8 mouse cellular contexts compared by ENCODE assay signal in genomic region chr7:144940003-144940571, GRCm38 (mm10). TPM values are rescaled to one million over a fixed set of nuclear protein-coding genes. Genes with fewer than 3 reads are reported as not detected.
A peak's percentile ranks its signal among the peaks of the same experiment; 100 is the strongest.
DNase-seq lines count a peak whose midpoint lies in the region; ATAC-seq and TF ChIP-seq lines count a peak whose summit lies in the region.

No protein-coding gene starts in this region.

- peak overlapping the region; percentile 35; the same call in 1 of the 2 replicates for H3K9ac ChIP-seq in forebrain, embryonic 14.5 days (ENCODE audit: low read length)
- H3K9ac ChIP-seq in intestine, embryonic 14.5 days (ENCODE audit: low read length): peak overlapping the region; percentile 29

- H3K27me3 ChIP-seq in forebrain, embryonic 14.5 days (replicated peaks; ENCODE audit: control insufficient read depth, insufficient read depth, low read length): peaks cover 31% of the 10 kb centered on the region
- H3K27me3 ChIP-seq in intestine, embryonic 14.5 days (replicated peaks; ENCODE audit: control insufficient read depth, insufficient read depth, low read length): peaks cover 6% of the 10 kb centered on the region

- H3K4me2 ChIP-seq in forebrain, embryonic 14.5 days (ENCODE audit: low read length): peak overlapping the region; percentile 98
- peak overlapping the region; percentile 91 for H3K4me2 ChIP-seq in intestine, embryonic 14.5 days (ENCODE audit: low read length)

- WGBS in lung, adult 2 months: 1% methylated on average over 22 of the region's 22 CpGs
- under 1% methylated on average over 22 of the region's 22 CpGs for WGBS in forebrain, embryonic 14.5 days
- 0% methylated on average over 22 of the region's 22 CpGs for WGBS in intestine, embryonic 14.5 days

- peaks cover 6% of the 10 kb centered on the region for H3K4me1 ChIP-seq in lung, adult 2 months (ENCODE audit: control insufficient read depth, insufficient read depth, low read length)
- H3K4me1 ChIP-seq in forebrain, embryonic 14.5 days (ENCODE audit: control insufficient read depth, insufficient read depth, low read length): peaks cover 26% of the 10 kb centered on the region
- peaks cover 29% of the 10 kb centered on the region for H3K4me1 ChIP-seq in intestine, embryonic 14.5 days (replicated peaks; ENCODE audit: control insufficient read depth, insufficient read depth, low read length)

- peak overlapping the region; percentile 70 for H3K27ac ChIP-seq in forebrain, embryonic 14.5 days (ENCODE audit: low read depth, low read length)
- peak overlapping the region; percentile 16 for H3K27ac ChIP-seq in intestine, embryonic 14.5 days (ENCODE audit: low read depth)

- no peak for TF ChIP-seq POLR2A in lung, adult 2 months (IDR thresholded peaks at IDR 0.05; ENCODE audit: borderline replicate concordance, extremely low read depth, low read depth, low read length)

- peak; percentile 47 for DNase-seq in lung, adult 2 months
- no peak for DNase-seq in lung, postnatal 25 days (ENCODE audit: low spot score)
- peak; percentile 55 for DNase-seq in forebrain, embryonic 14.5 days (ENCODE audit: low spot score)
- peak; percentile 77 for DNase-seq in intestine, embryonic 14.5 days (ENCODE audit: low spot score)
- peak; percentile 40 for DNase-seq in lung, postnatal 10 days
- DNase-seq in frontal cortex, postnatal 10 days (ENCODE audit: low spot score in 2 of 2): no peak
- DNase-seq in spleen, postnatal 10 days (ENCODE audit: low spot score in 2 of 2): no peak
- no peak for DNase-seq in urinary bladder, postnatal 10 days (ENCODE audit: low spot score)

- no peaks in the 10 kb centered on the region for H3K9me3 ChIP-seq in forebrain, embryonic 14.5 days (replicated peaks; ENCODE audit: control insufficient read depth, low read length)
- no peaks in the 10 kb centered on the region for H3K9me3 ChIP-seq in intestine, embryonic 14.5 days (ENCODE audit: control insufficient read depth, low read length)

- 0 out of 2 replicates have a peak, but pooled peaks have one; percentile 18 for ATAC-seq in forebrain, embryonic 14.5 days
- ATAC-seq in intestine, embryonic 14.5 days (replicated peaks; ENCODE audit: low FRiP score, low TSS enrichment, low read depth): no peak

- H3K4me3 ChIP-seq in lung, adult 2 months (replicated peaks; ENCODE audit: extremely low read depth, low read depth, low read length): peak overlapping the region; percentile 57
- H3K4me3 ChIP-seq in forebrain, embryonic 14.5 days (ENCODE audit: low read depth, low read length): peak overlapping the region; percentile 58
- H3K4me3 ChIP-seq in intestine, embryonic 14.5 days (ENCODE audit: low read depth, low read length): peak overlapping the region; percentile 44

- H3K36me3 ChIP-seq in forebrain, embryonic 14.5 days (ENCODE audit: control insufficient read depth, insufficient read depth, low read length): peaks cover 6% of the 10 kb centered on the region; the same call in 1 of the 2 replicates
- peaks cover 17% of the 10 kb centered on the region for H3K36me3 ChIP-seq in intestine, embryonic 14.5 days (ENCODE audit: control insufficient read depth, insufficient read depth, low read length)

- TF ChIP-seq CTCF in lung, adult 2 months (IDR thresholded peaks at IDR 0.05; ENCODE audit: insufficient read depth, low read length): no peak

RNA-seq across cellular contexts. Expression of gene Ccnd1, which starts 0.4 kb away (rescaled TPM):
- polyA plus RNA-seq in lung, adult 2 months (2012; rRNA removed): 106 and 138 TPM in 2 replicates
- polyA plus RNA-seq in forebrain, embryonic 14.5 days (2014; fragmentation: Nextera tagmentation; extraction: Ambion mirVana): 60.8 and 70.3 TPM in 2 replicates
- polyA plus RNA-seq in intestine, embryonic 14.5 days (2014; fragmentation: Nextera tagmentation; extraction: Ambion mirVana): 83.8 and 94.8 TPM in 2 replicates

RNA-seq across cellular contexts. Expression of gene LTO1, which starts 25.2 kb away (rescaled TPM):
- polyA plus RNA-seq in lung, adult 2 months (2012; rRNA removed): 13.5 and 17.7 TPM in 2 replicates
- polyA plus RNA-seq in forebrain, embryonic 14.5 days (2014; fragmentation: Nextera tagmentation; extraction: Ambion mirVana): 26.7 and 27.8 TPM in 2 replicates
- 19.0 and 19.1 TPM in 2 replicates for polyA plus RNA-seq in intestine, embryonic 14.5 days (2014; fragmentation: Nextera tagmentation; extraction: Ambion mirVana)

RNA-seq across cellular contexts. Expression of gene Fgf15, which starts 43.8 kb away (rescaled TPM):
- polyA plus RNA-seq in lung, adult 2 months (2012; rRNA removed): not detected in 2 replicates
- 28.1 and 36.3 TPM in 2 replicates for polyA plus RNA-seq in forebrain, embryonic 14.5 days (2014; fragmentation: Nextera tagmentation; extraction: Ambion mirVana)
- polyA plus RNA-seq in intestine, embryonic 14.5 days (2014; fragmentation: Nextera tagmentation; extraction: Ambion mirVana): not detected in 2 replicates

Comparison
In these comparisons a context has a peak if more than half of its experiments do, and no peak if none do; other contexts are left out.
1. DNase-seq: peak in lung, adult 2 months (single experiment), forebrain, embryonic 14.5 days (single experiment), intestine, embryonic 14.5 days (single experiment) and lung, postnatal 10 days (single experiment); none in lung, postnatal 25 days (single experiment), frontal cortex, postnatal 10 days (0 of 2), spleen, postnatal 10 days (0 of 2) and urinary bladder, postnatal 10 days (single experiment).
2. RNA of gene Fgf15, which starts 43.8 kb away (polyA plus RNA-seq): 28.1 to 36.3 TPM in forebrain, embryonic 14.5 days; not detected in lung, adult 2 months and not detected in intestine, embryonic 14.5 days; every median in the first group is over 10 times any median in the second.
3. Peak in every context shown above with its lines, with median percentiles within 50 percentile points of each other: H3K4me3 ChIP-seq.